Mouse (Mus musculus) MEL (cell line): Measurements from ENCODE around the gene Sarnp. TPM values are rescaled to one million over a fixed set of nuclear protein-coding genes. Genes with fewer than 3 reads are reported as not detected.

ENCODE experiments used
- DNase-seq: peaks from one replicate; pipeline ENCODE4 v3.0.0; 2011; ENCODE audit warnings: low read depth, low spot score
- H3K27ac ChIP-seq: 2 replicates; pipeline ENCODE4 v1.5.1; 2012; ENCODE audit warnings: low read depth, mild to moderate bottlenecking, control low read depth, low read length, moderate library complexity; ENCODE audit not compliant: control insufficient read depth
- H3K27me3 ChIP-seq, 2 experiments: fragments of 150-350 bp in 1 of 2; sonication (generic) in 1 of 2; 2 replicates each; pipeline ENCODE4 v1.6.1; 2012; ENCODE audit warnings: low read length in 2 of 2, mild to moderate bottlenecking in 2 of 2, improper control_type of control experiment in 1 of 2, moderate library complexity in 1 of 2; ENCODE audit not compliant: insufficient read depth in 2 of 2, control insufficient read depth in 1 of 2
- H3K36me3 ChIP-seq, 2 experiments: 2 replicates each; pipeline ENCODE4 v1.6.1; 2012 to 2014; ENCODE audit warnings: low read length in 2 of 2, improper control_type of control experiment in 1 of 2, inconsistent platforms in 1 of 2, mild to moderate bottlenecking in 1 of 2; ENCODE audit not compliant: insufficient read depth in 2 of 2, control insufficient read depth in 1 of 2
- H3K4me1 ChIP-seq, 2 experiments: fragments of 150-350 bp in 1 of 2; sonication (generic) in 1 of 2; 2 replicates each; pipeline ENCODE4 v1.6.1; 2012; ENCODE audit warnings: low read length in 2 of 2, improper control_type of control experiment in 1 of 2, mild to moderate bottlenecking in 1 of 2; ENCODE audit not compliant: insufficient read depth in 2 of 2, control insufficient read depth in 1 of 2
- H3K4me3 ChIP-seq, 2 experiments: fragments of 150-350 bp in 1 of 2; sonication (generic) in 1 of 2; 2 replicates each; pipeline ENCODE4 v1.5.1; 2012; ENCODE audit warnings: low read depth in 2 of 2, low read length in 2 of 2, mild to moderate bottlenecking in 2 of 2, moderate library complexity in 2 of 2, control low read depth in 1 of 2, improper control_type of control experiment in 1 of 2; ENCODE audit not compliant: control insufficient read depth in 1 of 2, insufficient read depth in 1 of 2
- H3K79me2 ChIP-seq: 2 replicates; pipeline ENCODE4 v1.6.1; 2012; ENCODE audit warnings: mild to moderate bottlenecking, low read length, moderate library complexity; ENCODE audit not compliant: control insufficient read depth, poor library complexity, insufficient read depth
- H3K9ac ChIP-seq: 2 replicates; pipeline ENCODE4 v1.6.1; 2012; ENCODE audit warnings: low read depth, mild to moderate bottlenecking, control low read depth, low read length, moderate library complexity; ENCODE audit not compliant: control insufficient read depth, poor library complexity, severe bottlenecking
- H3K9me3 ChIP-seq: fragments of 150-350 bp; sonication (generic); replicated peaks from 2 replicates; pipeline ENCODE4 v1.6.1; 2012; ENCODE audit warnings: mild to moderate bottlenecking, low read length, improper control_type of control experiment, moderate library complexity; ENCODE audit not compliant: insufficient read depth
- CHD1 ChIP-seq: IDR thresholded peaks from 2 replicates; pipeline ENCODE4 v1.6.1; 2012; ENCODE audit warnings: low read depth, mild to moderate bottlenecking, inconsistent platforms, low read length, improper control_type of control experiment
- CHD2 ChIP-seq: IDR thresholded peaks from 2 replicates; pipeline ENCODE4 v1.6.1; 2011; ENCODE audit warnings: low read length, improper control_type of control experiment
- CTCF ChIP-seq, 3 experiments: IDR thresholded peaks in 2 of 3; conservative IDR thresholded peaks in 1 of 3; 2 replicates each; pipeline ENCODE4 v1.5.1; 2011 to 2012; ENCODE audit warnings: low read length in 3 of 3, low read depth in 2 of 3, mild to moderate bottlenecking in 2 of 3, improper control_type of control experiment in 1 of 3, inconsistent platforms in 1 of 3, mixed read lengths in 1 of 3, moderate library complexity in 1 of 3; ENCODE audit not compliant: control insufficient read depth in 1 of 3, insufficient read depth in 1 of 3, poor library complexity in 1 of 3, severe bottlenecking in 1 of 3
- ELF1 ChIP-seq: IDR thresholded peaks from 2 replicates; pipeline ENCODE4 v1.6.1; 2014; ENCODE audit warnings: low read depth, mild to moderate bottlenecking, inconsistent platforms, low read length, improper control_type of control experiment, moderate library complexity
- EP300 ChIP-seq, 2 experiments: IDR thresholded peaks; 2 replicates each; pipeline ENCODE4 v1.6.1; 2011; ENCODE audit warnings: improper control_type of control experiment in 2 of 2, low read length in 2 of 2, low read depth in 1 of 2, mild to moderate bottlenecking in 1 of 2
- GABPA ChIP-seq: IDR thresholded peaks from 2 replicates; pipeline ENCODE4 v1.6.1; 2012; ENCODE audit warnings: low read depth, mild to moderate bottlenecking, inconsistent platforms, low read length, improper control_type of control experiment, moderate library complexity
- KAT2A ChIP-seq: conservative IDR thresholded peaks from 2 replicates; pipeline ENCODE4 v1.6.1; 2012; ENCODE audit warnings: low read depth, low read length, improper control_type of control experiment, inconsistent platforms
- MAFK ChIP-seq: IDR thresholded peaks from 2 replicates; pipeline ENCODE4 v1.6.1; 2011; ENCODE audit warnings: low read depth, mild to moderate bottlenecking, low read length, improper control_type of control experiment, borderline replicate concordance
- MEF2A ChIP-seq: IDR thresholded peaks from 2 replicates; pipeline ENCODE4 v1.6.1; 2014; ENCODE audit warnings: low read depth, mild to moderate bottlenecking, inconsistent platforms, low read length, improper control_type of control experiment; ENCODE audit not compliant: poor library complexity, insufficient replicate concordance, severe bottlenecking; ENCODE audit errors: extremely low read depth
- MXI1 ChIP-seq: IDR thresholded peaks from 2 replicates; pipeline ENCODE4 v1.6.1; 2011; ENCODE audit warnings: mild to moderate bottlenecking, low read depth, low read length, improper control_type of control experiment
- MYB ChIP-seq: IDR thresholded peaks from 2 replicates; pipeline ENCODE4 v1.6.1; 2011; ENCODE audit warnings: mild to moderate bottlenecking, low read depth, low read length, improper control_type of control experiment
- NELFE ChIP-seq: IDR thresholded peaks from 2 replicates; pipeline ENCODE4 v1.6.1; 2011; ENCODE audit warnings: low read depth, low read length, improper control_type of control experiment
- POLR2A ChIP-seq, 2 experiments: IDR thresholded peaks; 2 replicates each; pipeline ENCODE4 v1.6.1; 2011 to 2012; ENCODE audit warnings: low read length in 2 of 2, mild to moderate bottlenecking in 2 of 2, control low read depth in 1 of 2, improper control_type of control experiment in 1 of 2, low read depth in 1 of 2, moderate library complexity in 1 of 2; ENCODE audit not compliant: control insufficient read depth in 1 of 2, insufficient read depth in 1 of 2, poor library complexity in 1 of 2
- POLR2AphosphoS2 ChIP-seq: IDR thresholded peaks from 2 replicates; pipeline ENCODE4 v1.6.1; 2011; ENCODE audit warnings: low read length, improper control_type of control experiment
- RAD21 ChIP-seq: IDR thresholded peaks from 2 replicates; pipeline ENCODE4 v1.6.1; 2011; ENCODE audit warnings: mild to moderate bottlenecking, low read depth, low read length, improper control_type of control experiment
- RCOR1 ChIP-seq: IDR thresholded peaks from 2 replicates; pipeline ENCODE4 v1.6.1; 2012; ENCODE audit warnings: low read depth, mild to moderate bottlenecking, inconsistent platforms, low read length, improper control_type of control experiment
- SMC3 ChIP-seq: IDR thresholded peaks from 2 replicates; pipeline ENCODE4 v1.6.1; 2011; ENCODE audit warnings: low read depth, low read length, improper control_type of control experiment
- TAL1 ChIP-seq: IDR thresholded peaks from 2 replicates; pipeline ENCODE4 v1.6.1; 2012; ENCODE audit warnings: mild to moderate bottlenecking, inconsistent platforms, low read length, moderate library complexity, mixed read lengths
- TBP ChIP-seq: IDR thresholded peaks from 2 replicates; pipeline ENCODE4 v1.8.0; 2011; ENCODE audit warnings: low read depth, low read length, improper control_type of control experiment
- TCF12 ChIP-seq: IDR thresholded peaks from 2 replicates; pipeline ENCODE4 v1.6.1; 2014; ENCODE audit warnings: low read depth, mild to moderate bottlenecking, inconsistent platforms, low read length, improper control_type of control experiment, moderate library complexity
- USF1 ChIP-seq: IDR thresholded peaks from 2 replicates; pipeline ENCODE4 v1.6.1; 2014; ENCODE audit warnings: low read depth, mild to moderate bottlenecking, inconsistent platforms, low read length, improper control_type of control experiment, moderate library complexity
- ZKSCAN1 ChIP-seq: IDR thresholded peaks from 2 replicates; pipeline ENCODE4 v1.6.1; 2012; ENCODE audit warnings: low read depth, mild to moderate bottlenecking, inconsistent platforms, low read length, improper control_type of control experiment, moderate library complexity
- polyA plus RNA-seq, 2 experiments: library from polyadenylated mRNA; stranded (reverse) in 1 of 2; unstranded in 1 of 2; fragments of >175 nt in 1 of 2; fragments of >200 nt in 1 of 2; gene quantifications; 2 replicates each; pipeline versions ENCODE4 v1.2.1 to v1.2.4; 2012; ENCODE audit warnings: low replicate concordance in 2 of 2, low read depth in 1 of 2; ENCODE audit not compliant: insufficient read length in 2 of 2, insufficient read depth in 1 of 2, missing spikeins in 1 of 2
- total RNA-seq: library from RNA; depleted of rRNA; stranded (reverse); fragments of 300-350 nt; gene quantifications from 2 replicates; pipeline ENCODE4 v1.2.3, GENCODE M21; 2012

The Sarnp gene
- total and polyA plus RNA-seq, 3 experiments = 103 to 1,007 (median 189) TPM

DNA sequence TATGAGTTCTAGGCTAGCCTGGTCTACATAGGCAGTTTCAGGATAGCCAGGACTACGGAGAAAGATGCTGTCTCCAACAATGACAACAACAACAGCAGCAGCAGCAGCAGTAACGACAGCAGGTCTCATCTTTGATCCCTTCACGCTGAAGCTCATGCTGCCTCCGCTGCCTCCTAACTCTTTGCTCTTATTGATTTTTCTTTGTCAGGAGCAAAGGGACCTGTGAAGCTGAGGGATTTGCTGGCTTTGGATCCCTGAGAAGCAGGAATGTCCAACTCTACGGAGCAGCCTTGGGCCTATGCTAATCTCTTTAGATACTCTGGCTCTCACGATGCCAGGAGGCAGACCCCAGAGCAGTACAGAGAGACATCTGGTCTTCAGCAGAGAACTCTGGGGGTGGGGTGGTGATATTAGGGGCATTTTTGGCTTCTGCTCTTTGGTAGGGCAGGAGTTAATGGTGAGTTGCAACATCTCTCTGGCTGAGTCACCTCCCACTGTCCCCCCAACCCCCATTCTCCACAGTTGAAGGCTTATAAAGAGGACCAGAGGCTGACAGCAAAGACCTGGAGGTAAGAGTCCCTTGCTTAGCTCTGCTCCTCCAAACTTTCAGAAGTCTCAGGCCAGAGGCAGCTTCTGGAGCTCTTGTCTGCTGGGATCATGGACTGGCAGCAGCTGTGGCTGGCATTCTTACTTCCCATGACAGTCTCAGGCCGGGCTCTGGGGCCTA is 26.6 kb upstream of the Sarnp start, which contains the start of gene Mmp19 (continued):
- TF ChIP-seq MXI1 = no peak

DNA sequence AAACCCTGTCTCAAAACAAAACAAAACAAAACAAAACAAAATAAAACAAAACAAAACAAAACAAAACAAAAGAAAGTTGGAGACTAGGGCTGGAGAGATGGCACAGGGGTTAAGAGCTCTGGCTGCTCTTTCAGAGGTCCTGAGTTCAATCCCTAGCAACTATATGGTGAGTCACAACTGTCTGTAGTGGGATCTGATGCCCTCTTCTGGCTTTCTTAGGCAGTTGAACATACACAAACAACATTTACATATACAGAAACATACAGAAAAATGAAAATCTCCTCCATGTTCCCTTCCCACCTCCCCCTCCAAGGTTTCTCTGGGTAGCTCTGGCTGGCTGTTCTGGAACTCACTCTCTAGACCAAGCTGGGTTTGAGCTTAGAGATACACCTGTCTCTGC is 25.1 kb upstream of the Sarnp start:
- TF ChIP-seq KAT2A = no peak
- TF ChIP-seq MAFK = no peak
- peak; percentile 20; the same call in 1 of the 2 replicates for TF ChIP-seq RAD21
- no peak for TF ChIP-seq MYB
- peak; percentile 29; the same call in 1 of the 2 replicates for TF ChIP-seq SMC3
- TF ChIP-seq CTCF (IDR thresholded peaks at IDR 0.05 in 2 of 3, conservative IDR thresholded peaks at IDR 0.05 in 1 of 3; ENCODE audit: control insufficient read depth in 1 of 3, insufficient read depth in 1 of 3, low read depth in 2 of 3, low read length in 3 of 3, poor library complexity in 1 of 3, severe bottlenecking in 1 of 3) = peak in 1 of 3 experiments; percentile 44; a peak in 2 of 6 replicates
- TF ChIP-seq MXI1 = no peak
- H3K4me1 ChIP-seq = peaks cover 0 to 7% of the 10 kb centered on the region in 2 experiments; a peak in 1 of 4 replicates
- no peaks in the 10 kb centered on the region for H3K79me2 ChIP-seq
- DNase-seq = peak; percentile 52
- H3K36me3 ChIP-seq = peaks cover 0 to 5% of the 10 kb centered on the region in 2 experiments; a peak in 2 of 4 replicates
- H3K27ac ChIP-seq = no peak overlapping the region
- H3K9me3 ChIP-seq = no peaks in the 10 kb centered on the region
- no peaks in the 10 kb centered on the region for H3K27me3 ChIP-seq
- H3K9ac ChIP-seq = no peak overlapping the region
- H3K4me3 ChIP-seq = no peak overlapping the region

DNA sequence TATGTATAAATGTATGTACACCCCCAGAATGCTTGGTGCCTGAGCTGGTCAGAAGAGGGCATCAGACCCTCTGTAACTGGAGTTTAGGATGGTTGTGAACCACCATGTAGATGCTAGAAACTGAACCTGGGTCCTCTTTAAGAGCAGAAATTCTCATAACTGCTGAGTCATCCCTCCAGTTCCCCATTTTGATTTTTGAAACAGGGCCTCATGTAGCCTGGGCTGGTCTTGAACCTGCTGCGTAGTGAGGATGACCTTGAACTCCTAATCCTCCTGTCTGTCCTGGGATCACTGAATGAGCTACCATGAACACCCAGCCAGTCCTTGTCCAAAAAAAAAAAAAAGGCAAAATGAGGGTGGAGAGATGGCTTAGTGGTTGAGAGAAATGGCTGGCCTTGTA is 23.9 kb upstream of the Sarnp start:
- peak; percentile 76 for DNase-seq
- Histone ChIP-seq H3K79me2 (no peaks in the 10 kb centered on the region), H3K4me3 (no peak overlapping the region), H3K27me3 (no peaks in the 10 kb centered on the region)
- TF ChIP-seq TCF12 (no peak), EP300 (IDR thresholded peaks at IDR 0.05; ENCODE audit: low read depth in 1 of 2, low read length in 2 of 2) (peak in 1 of 2 experiments; percentile 27; a peak in 1 of 4 replicates), MAFK (peak; percentile 74; the same call in 1 of the 2 replicates), GABPA (peak; percentile 90)
- TF ChIP-seq, all 39 proteins: peak for 3
- Histone ChIP-seq H3K4me1 (peaks cover 0 to 7% of the 10 kb centered on the region in 2 experiments; a peak in 1 of 4 replicates), H3K9me3 (no peaks in the 10 kb centered on the region), H3K27ac (no peak overlapping the region; the same call in 1 of the 2 replicates), H3K9ac (no peak overlapping the region), H3K36me3 (peaks cover 0 to 5% of the 10 kb centered on the region in 2 experiments; a peak in 2 of 4 replicates)

DNA sequence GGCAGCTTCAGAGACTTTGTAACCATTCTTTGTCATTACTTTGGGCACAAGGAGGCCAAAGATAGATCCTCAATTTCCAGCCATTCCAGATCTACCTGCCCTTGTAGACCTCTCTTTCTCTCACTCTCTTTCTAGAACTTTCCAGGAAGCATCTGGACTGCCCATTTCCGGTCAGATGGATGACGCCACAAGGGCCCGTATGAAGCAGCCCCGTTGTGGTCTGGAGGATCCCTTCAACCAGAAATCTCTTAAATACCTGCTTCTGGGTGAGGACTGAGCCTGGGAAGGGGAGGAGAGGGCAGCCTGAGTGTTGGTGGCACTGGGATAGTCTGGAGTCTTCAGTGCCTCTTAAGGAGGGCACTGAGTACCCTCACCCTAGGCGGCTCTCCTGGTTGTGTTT is 22.7 kb upstream of the Sarnp start:
- Histone ChIP-seq H3K36me3 (peaks cover 0 to 5% of the 10 kb centered on the region in 2 experiments; a peak in 2 of 4 replicates), H3K79me2 (no peaks in the 10 kb centered on the region), H3K27ac (no peak overlapping the region), H3K4me3 (no peak overlapping the region), H3K27me3 (no peaks in the 10 kb centered on the region), H3K9ac (no peak overlapping the region), H3K9me3 (no peaks in the 10 kb centered on the region), H3K4me1 (peaks cover 0 to 7% of the 10 kb centered on the region in 2 experiments; a peak in 1 of 4 replicates)
- no peak for DNase-seq
- no peak for TF ChIP-seq RCOR1
- TF ChIP-seq POLR2A (IDR thresholded peaks at IDR 0.05; ENCODE audit: control insufficient read depth in 1 of 2, insufficient read depth in 1 of 2, low read depth in 1 of 2, low read length in 2 of 2, poor library complexity in 1 of 2) = no peak
- no peak for TF ChIP-seq MEF2A
- no peak for TF ChIP-seq ZKSCAN1
- TF ChIP-seq ELF1 = no peak
- no peak for TF ChIP-seq POLR2AphosphoS2
- TF ChIP-seq NELFE = no peak
- no peak for TF ChIP-seq SMC3
- TF ChIP-seq TCF12 = no peak
- TF ChIP-seq TAL1 = no peak
- TF ChIP-seq TBP = no peak
- no peak for TF ChIP-seq USF1
- TF ChIP-seq RAD21 = no peak
- TF ChIP-seq CHD1 = no peak
- TF ChIP-seq CHD2 = no peak
- TF ChIP-seq CTCF (IDR thresholded peaks at IDR 0.05 in 2 of 3, conservative IDR thresholded peaks at IDR 0.05 in 1 of 3; ENCODE audit: control insufficient read depth in 1 of 3, insufficient read depth in 1 of 3, low read depth in 2 of 3, low read length in 3 of 3, poor library complexity in 1 of 3, severe bottlenecking in 1 of 3) = no peak
